Mouse (Mus musculus) ovary, adult 2 months (tissue): Measurements from ENCODE around the gene Nacc1. TPM values are rescaled to one million over a fixed set of nuclear protein-coding genes. Genes with fewer than 3 reads are reported as not detected.

Source experiments
- polyA plus RNA-seq: library from polyadenylated mRNA; depleted of rRNA; stranded (reverse); fragments of >200 nt; gene quantifications from 2 replicates; pipeline ENCODE4 v1.2.3, GENCODE M21; 2012; rRNA removed

Gene Nacc1
- 196 and 200 TPM in 2 replicates for polyA plus RNA-seq

DNA sequence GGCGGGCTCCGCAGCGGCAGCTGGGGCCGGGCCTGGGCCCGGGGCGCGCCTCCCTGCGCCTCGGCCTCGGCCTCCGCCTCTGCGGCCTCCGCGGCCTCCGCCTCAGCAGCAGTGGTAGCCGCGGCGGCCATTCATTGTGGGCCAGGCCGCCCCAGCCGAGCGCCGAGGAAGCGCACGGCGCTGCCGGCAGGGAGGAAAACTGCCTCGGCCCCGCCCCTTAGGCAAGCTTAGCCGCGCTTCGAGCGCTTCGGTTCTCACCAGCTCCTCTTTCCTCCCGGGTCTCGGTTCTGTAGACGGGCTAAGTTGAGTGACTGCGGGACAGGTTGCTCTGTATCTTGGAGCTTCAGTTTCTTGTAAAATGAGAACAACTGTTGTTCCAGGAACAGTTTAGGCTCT lies at the start of gene Nacc1:
Gene Nacc1, minus strand, starts transcription at position 158 of the 396 bp plus-strand sequence.

GRCm38 (mm10) chr8:84722850-84723570 lies 35.3 kb upstream of the Nacc1 start, which contains the start of gene G430095P16Rik:
TSS of gene G430095P16Rik (plus strand) at chr8:84723007.

GRCm38 (mm10) chr8:84700941-84701911 lies 13.6 kb upstream of the Nacc1 start, which contains the start of gene Lyl1:
TSS of gene Lyl1 (plus strand) at chr8:84701457.

DNA sequence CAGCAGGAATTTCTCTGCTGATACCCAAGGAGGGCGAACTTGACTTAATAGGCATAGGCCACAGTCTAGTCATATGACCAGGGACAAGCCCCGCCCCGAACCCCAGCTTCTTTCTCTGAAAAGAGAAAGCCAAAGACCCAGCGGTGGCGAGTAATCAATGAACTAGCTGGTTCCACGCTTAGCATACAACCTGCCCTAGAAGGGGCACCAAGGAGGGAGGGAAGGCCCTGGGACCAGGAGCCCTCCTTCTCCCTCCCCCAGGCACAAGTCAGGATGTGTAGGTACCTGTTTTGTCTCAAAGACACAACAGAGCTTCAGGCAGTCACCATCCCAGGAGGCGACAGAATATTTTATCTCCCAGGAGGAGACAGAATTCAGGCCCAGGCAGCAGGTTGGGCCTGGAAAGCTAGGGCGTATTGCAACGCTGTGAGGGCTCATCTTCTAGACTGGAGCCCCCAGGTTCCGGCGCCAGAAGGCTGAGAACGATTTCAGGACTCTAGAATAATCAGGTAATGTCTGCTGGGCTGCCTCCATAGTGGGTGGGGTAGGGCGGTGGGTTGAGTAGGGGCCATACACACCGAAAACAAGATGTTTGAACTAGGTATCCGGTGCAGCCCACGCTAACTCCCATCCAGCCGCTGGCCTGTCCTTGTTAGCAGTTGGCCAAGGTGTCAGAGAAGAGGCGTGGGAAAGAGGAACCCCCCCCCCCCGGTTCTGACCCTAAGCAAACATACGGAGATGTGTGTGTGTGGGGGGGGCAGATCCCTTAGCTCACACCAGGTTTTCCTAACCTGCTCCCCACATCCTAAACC lies 1.3 kb downstream of the Nacc1 start, which contains the start of gene Trmt1:
Gene Trmt1, plus strand, starts transcription at position 117 of the 812 bp plus-strand sequence.

DNA sequence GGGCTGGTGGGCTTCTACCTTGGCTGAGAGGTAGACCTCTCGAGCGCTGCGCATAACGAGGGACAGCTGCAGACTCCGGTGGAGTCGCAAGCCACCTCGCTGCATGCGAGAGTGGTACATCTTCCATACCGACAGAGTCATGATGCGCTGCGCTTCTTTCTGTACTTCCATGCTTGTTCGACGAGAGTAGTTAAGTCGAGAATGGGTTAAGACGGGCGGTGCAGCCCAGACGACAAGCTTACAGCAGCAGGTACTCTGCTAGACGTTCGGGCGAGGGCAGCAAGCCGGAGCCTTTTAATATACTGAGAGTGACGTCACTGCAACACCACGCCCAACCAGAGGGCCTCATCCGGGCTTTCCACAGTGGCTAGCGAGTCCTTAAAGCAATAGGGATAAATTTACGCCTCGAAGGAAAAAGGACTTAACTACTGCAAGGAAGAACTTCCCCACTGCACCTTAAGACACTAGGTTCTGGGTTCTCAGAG lies 25.0 kb downstream of the Nacc1 start, which contains the start of gene Ier2:
Gene Ier2, minus strand, starts transcription at position 272 of the 485 bp plus-strand sequence.

Other genes starting within 250 kb of the Nacc1 start
- 17.5 and 18.9 TPM in 2 replicates for gene Ier2, start 25.0 kb downstream of the Nacc1 start, polyA plus RNA-seq
- gene Trmt1, start 1.6 kb downstream of the Nacc1 start, polyA plus RNA-seq: 155 and 174 TPM in 2 replicates
- gene Lyl1, start 13.6 kb upstream of the Nacc1 start, polyA plus RNA-seq: 7.4 and 9.1 TPM in 2 replicates
- gene G430095P16Rik, start 35.1 kb upstream of the Nacc1 start, polyA plus RNA-seq: 0.33 and 0.97 TPM in 2 replicates
- gene Nfix, start 112.5 kb upstream of the Nacc1 start, polyA plus RNA-seq: 78.5 and 79.3 TPM in 2 replicates
- 2.2 and 3.9 TPM in 2 replicates for gene Dand5, start 135.0 kb upstream of the Nacc1 start, polyA plus RNA-seq
- 111 and 172 TPM in 2 replicates for gene Gadd45gip1, start 143.7 kb upstream of the Nacc1 start, polyA plus RNA-seq
- gene Rad23a, start 152.8 kb upstream of the Nacc1 start, polyA plus RNA-seq: 67.1 and 86.6 TPM in 2 replicates
- 235 and 272 TPM in 2 replicates for gene Calr, start 159.1 kb upstream of the Nacc1 start, polyA plus RNA-seq
- gene Farsa, start 169.1 kb upstream of the Nacc1 start, polyA plus RNA-seq: 62.9 and 83.9 TPM in 2 replicates
- 9.6 and 13.0 TPM in 2 replicates for gene Syce2, start 184.2 kb upstream of the Nacc1 start, polyA plus RNA-seq
- 119 and 170 TPM in 2 replicates for gene Gcdh, start 206.1 kb upstream of the Nacc1 start, polyA plus RNA-seq
- gene Klf1, start 214.1 kb upstream of the Nacc1 start, polyA plus RNA-seq: 0.68 and 1.3 TPM in 2 replicates
- 14.7 and 22.8 TPM in 2 replicates for gene Dnase2a, start 220.7 kb upstream of the Nacc1 start, polyA plus RNA-seq
- gene Mast1, start 249.5 kb upstream of the Nacc1 start, polyA plus RNA-seq: 0.17 and 0.18 TPM in 2 replicates